Mouse (Mus musculus) left cerebral cortex, postnatal 4 days (tissue): Measurements from ENCODE around the gene Dedd2. TPM values are rescaled to one million over a fixed set of nuclear protein-coding genes. Genes with fewer than 3 reads are reported as not detected.

Experiments
- DNase-seq: peaks from one replicate; pipeline ENCODE4 v3.0.0-alpha.2; 2022
- intact Hi-C: fragments of 180-260 bp; cut with DNase I; formaldehyde crosslinking; loops from one replicate; pipeline ENCODE4 v1.15.1; 2025
- total RNA-seq, 2 experiments: library from RNA; stranded (reverse); gene quantifications; 2 replicates each; pipeline ENCODE4 v1.2.3; 2021

The Dedd2 gene
- total RNA-seq, 2 experiments from 2014 or later: 15.1 to 16.8 TPM

- no peak for DNase-seq
- intact Hi-C loops: loop anchor here (2.0 kb wide), 1 partner anchor 77 kb away; no protein-coding TSS in a partner anchor
These were observed 38.6 kb downstream of the Dedd2 start for GRCm38 (mm10) chr7:25181814-25182213.

DNA sequence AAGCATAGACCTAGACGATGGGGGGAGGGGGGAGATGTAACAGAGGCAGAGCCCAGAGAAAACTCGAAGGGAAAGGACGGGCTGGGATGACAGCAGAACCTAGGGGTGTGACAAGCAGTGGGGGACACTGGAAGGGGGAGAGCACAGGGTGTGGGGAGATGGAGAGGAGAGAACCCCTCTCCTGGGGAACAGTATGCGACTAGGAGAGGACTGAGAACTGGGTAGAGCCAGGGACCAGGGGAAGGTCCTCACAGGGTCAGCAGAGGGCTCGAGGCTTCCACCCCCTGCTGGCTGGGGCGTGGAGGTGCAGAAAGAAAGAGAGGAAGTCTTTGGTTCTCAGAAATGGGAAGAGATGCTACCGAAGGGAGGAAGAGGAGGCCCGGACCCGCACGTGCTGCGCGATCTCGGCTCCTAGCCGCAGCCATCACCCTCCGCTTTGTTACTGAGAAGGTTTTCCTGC lies 39.1 kb downstream of the Dedd2 start:
- intact Hi-C loops: loop anchor here (2.0 kb wide), 1 partner anchor 77 kb away; no protein-coding TSS in a partner anchor
- DNase-seq: peak; percentile 61

GRCm38 (mm10) chr7:25180512-25180911 lies 39.9 kb downstream of the Dedd2 start:
- intact Hi-C loops: loop anchor here (2.0 kb wide), 1 partner anchor 76 kb away; no protein-coding TSS in a partner anchor
- no peak for DNase-seq

DNA sequence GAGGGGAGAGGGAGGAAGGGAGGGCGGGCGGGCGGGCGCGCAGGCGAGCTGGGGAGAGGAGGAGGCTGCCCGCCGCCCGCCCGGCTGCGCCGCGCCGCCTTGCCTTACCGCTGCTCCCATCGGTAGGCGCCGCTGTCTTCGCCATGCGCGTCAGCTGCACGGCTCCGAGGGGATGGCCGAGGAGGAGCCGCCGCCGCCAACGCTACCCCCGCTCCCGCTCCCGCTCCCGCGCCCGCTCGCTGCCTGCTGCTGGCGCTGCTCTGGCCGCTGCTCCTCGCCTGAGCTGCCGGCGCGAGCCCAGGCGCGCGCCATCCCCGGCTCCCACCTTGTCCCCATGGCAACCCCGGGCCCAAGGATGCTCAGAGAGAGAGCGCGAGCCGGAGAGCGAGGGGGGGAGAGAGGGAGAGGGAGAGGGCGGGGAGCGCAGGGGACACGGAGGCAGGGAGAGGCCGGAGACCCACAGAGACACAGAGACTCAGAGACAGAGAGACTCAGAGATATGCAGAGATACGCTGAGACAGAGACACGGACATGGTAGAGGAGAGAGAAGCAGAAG lies 40.7 kb downstream of the Dedd2 start, which contains the start of gene Pou2f2:
TSS of gene Pou2f2 (minus strand) at position 121 of the 556 bp plus-strand sequence.
- intact Hi-C loops: loop anchor here (2.0 kb wide), 3 partner anchors 41 to 75 kb away; partner anchors contain the start of genes Dedd2 and Zfp526
- peak; percentile 90 for DNase-seq

- DNase-seq: peak; percentile 43
- intact Hi-C loops: loop anchor here (2.0 kb wide), 2 partner anchors 42 to 46 kb away; partner anchors contain the start of genes Dedd2 and Zfp526
These were observed 41.4 kb downstream of the Dedd2 start for GRCm38 (mm10) chr7:25178787-25179605.

GRCm38 (mm10) chr7:25178317-25178716 lies 42.1 kb downstream of the Dedd2 start:
- intact Hi-C loops: loop anchor here (2.0 kb wide), 2 partner anchors 42 to 46 kb away; partner anchors contain the start of genes Dedd2 and Zfp526
- DNase-seq: peak; percentile 32

DNA sequence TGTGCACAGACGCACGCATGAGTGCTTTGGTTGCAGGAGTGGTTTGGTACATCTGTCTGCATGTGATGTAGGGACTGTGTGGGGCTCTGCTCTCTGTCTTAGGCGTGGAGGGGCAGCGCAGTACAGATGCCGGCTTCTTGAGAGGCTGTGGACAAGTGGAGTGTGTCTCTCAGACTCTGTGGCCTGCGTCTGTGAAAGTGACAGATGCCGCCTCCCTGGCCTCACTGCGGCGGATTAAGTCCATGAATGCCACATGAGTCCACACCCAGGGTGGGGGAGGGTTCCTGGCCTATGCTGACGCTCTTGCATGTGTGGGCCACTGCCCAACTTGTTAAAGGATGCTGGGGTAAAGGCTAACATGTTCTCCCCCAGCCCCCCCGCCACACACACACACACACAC lies 46.1 kb downstream of the Dedd2 start:
- intact Hi-C loops: no loop called here
- peak; percentile 75 for DNase-seq

GRCm38 (mm10) chr7:25172669-25173068 lies 47.7 kb downstream of the Dedd2 start:
- intact Hi-C loops: no loop called here
- DNase-seq: no peak

GRCm38 (mm10) chr7:25170583-25170982 lies 49.8 kb downstream of the Dedd2 start:
- intact Hi-C loops: no loop called here
- DNase-seq: peak; percentile 87

DNA sequence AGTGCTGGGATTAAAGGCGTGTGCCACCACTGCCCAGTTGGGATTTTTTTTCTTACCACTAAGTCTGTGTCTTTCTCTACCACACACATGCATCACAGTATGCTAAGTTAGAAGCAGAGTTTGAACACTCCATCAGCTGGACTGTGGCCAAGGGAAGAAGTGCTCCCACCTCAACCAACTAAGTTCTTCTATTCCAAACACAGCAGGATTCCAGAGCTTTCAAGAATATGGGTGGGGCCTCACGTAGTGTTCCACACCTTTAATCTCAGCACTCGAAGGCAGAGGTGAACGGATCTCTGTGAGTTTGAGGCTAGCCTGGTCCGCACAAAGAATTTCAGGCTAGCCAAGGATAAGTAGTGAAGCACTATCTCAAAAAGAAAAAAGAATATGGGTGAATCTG lies 54.3 kb downstream of the Dedd2 start:
- intact Hi-C loops: no loop called here

DNA sequence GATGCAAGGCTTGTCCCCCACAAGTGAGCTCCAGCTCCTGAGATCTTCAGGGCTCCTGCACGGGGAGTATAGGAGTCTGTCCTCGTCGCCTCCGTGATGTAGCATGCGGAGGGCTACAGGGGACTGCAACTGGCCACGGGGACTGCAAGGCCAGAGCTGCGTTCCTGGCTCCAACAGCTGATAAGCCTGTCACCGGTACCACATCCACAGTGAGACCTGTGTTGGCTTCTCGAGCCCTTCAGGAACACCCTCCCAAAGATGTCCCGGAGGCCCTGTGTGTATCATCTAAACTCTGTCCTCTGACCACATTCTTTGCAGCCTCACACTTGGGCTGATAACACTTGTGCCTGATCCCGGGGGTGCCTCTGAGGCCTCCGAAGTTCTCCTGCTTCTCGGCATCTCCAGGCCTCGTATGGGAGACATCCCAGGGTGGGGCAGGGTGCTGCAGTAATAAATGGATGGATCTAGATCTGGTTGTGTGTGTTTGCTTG lies 64.2 kb downstream of the Dedd2 start:
- intact Hi-C loops: no loop called here
- no peak for DNase-seq

More for the DNA sequence above, 54.3 kb downstream of the Dedd2 start:
- DNase-seq: no peak

DNA sequence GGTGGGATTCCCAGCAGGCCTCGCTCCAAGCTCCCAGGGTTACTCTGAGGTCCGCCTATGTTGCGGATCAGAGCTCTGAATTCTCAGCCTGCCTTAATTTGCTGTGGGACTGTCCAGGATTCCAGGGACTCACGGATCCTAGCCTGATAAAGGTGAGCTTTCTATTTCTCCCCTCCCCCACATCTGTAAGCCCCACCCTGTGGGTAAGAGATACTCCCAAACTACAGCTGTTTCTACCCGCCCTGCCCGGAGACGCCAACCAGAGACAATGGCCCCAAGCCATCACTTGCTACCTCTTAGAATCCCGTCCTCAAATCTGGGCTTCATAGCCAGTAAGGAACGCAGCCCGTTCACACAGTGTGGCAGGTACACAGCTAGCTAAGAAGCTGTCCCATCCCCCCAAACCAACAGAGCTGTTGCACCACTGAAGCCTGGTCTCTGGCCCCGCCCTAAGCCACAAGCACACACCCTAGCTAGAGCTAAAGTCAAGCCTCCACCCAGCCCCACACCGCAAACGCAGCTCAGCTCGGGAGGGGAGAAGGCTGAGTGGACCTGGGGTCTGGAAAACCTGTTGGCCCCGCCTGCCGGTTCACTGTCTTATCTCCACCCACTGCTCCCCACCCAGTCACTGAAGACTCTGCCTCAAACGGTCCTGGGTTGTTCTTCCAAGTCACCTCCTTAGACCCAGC lies 64.8 kb downstream of the Dedd2 start:
- no peak for DNase-seq
- intact Hi-C loops: no loop called here

DNA sequence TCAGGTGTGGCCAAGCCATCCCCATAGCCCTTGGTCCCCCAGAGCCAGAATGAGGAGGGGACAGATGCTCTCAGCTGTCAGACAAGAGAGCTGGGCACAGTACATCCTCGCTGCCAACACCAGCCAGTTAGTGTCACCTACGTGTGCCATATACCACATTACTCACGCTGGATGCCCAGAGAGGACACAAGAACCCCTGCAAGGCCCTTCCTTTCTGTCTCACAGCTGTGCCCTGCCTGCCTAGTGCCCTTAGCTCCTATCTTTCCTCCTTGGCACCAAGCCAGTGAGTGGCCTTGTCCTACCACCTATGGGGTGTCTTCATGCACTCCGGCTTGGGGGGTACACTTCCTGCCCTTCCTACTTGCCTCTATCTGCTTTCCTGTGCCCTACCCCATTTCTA lies 65.8 kb downstream of the Dedd2 start:
- DNase-seq: peak; percentile 33
- intact Hi-C loops: no loop called here

- no peak for DNase-seq
- intact Hi-C loops: no loop called here
These were observed 66.6 kb downstream of the Dedd2 start for GRCm38 (mm10) chr7:25153841-25154240.

- peak; percentile 68 for DNase-seq
- intact Hi-C loops: no loop called here
These were observed 68.4 kb downstream of the Dedd2 start for GRCm38 (mm10) chr7:25151916-25152556.

GRCm38 (mm10) chr7:25151009-25151408 lies 69.4 kb downstream of the Dedd2 start:
- DNase-seq: no peak

GRCm38 (mm10) chr7:25150151-25150663 lies 70.2 kb downstream of the Dedd2 start:
- DNase-seq: no peak
- intact Hi-C loops: no loop called here

More at GRCm38 (mm10) chr7:25151009-25151408, 69.4 kb downstream of the Dedd2 start:
- intact Hi-C loops: no loop called here
